23 mouse cellular contexts compared by ENCODE assay signal in genomic region chr7:140780548-140780947, GRCm38 (mm10). TPM values are rescaled to one million over a fixed set of nuclear protein-coding genes. Genes with fewer than 3 reads are reported as not detected.
DNase-seq lines count a peak whose midpoint lies in the region; ATAC-seq and TF ChIP-seq lines count a peak whose summit lies in the region.
"Had no signal": no experiment of that assay in that cellular context is flagged by ENCODE, and none has a peak within 500 bp of the region (broad histone marks: within the 10 kb centered on the region; RNA-seq: fewer than 3 reads in every experiment).

No protein-coding gene starts in this region.

- ATAC-seq in limb, embryonic 12.5 days (ENCODE audit: insufficient number of reproducible peaks, insufficient read depth, low FRiP score, low TSS enrichment, low read depth): peak; percentile 86
- ATAC-seq in limb, embryonic 14.5 days (ENCODE audit: low FRiP score, low read depth): no peak
- ATAC-seq: forebrain, embryonic 13.5 days; forebrain, postnatal 0 days had no signal

- no peak overlapping the region for H3K4me3 ChIP-seq in limb, embryonic 12.5 days (replicated peaks)
- H3K4me3 ChIP-seq in limb, embryonic 10.5 days: no peak overlapping the region
- no peak overlapping the region for H3K4me3 ChIP-seq in limb, embryonic 14.5 days (replicated peaks; ENCODE audit: low read length)
- H3K4me3 ChIP-seq: embryonic facial prominence, embryonic 10.5 days; embryonic facial prominence, embryonic 12.5 days; forebrain, embryonic 13.5 days had no signal

- no peak overlapping the region for H3K9ac ChIP-seq in limb, embryonic 12.5 days (replicated peaks)
- no peak overlapping the region for H3K9ac ChIP-seq in limb, embryonic 14.5 days (ENCODE audit: low read depth, low read length, severe bottlenecking)
- H3K9ac ChIP-seq: embryonic facial prominence, embryonic 12.5 days; forebrain, embryonic 13.5 days; forebrain, postnatal 0 days had no signal

- WGBS in limb, embryonic 12.5 days: 43% methylated on average over 4 of the region's 4 CpGs
- WGBS in limb, embryonic 10.5 days: 81% methylated on average over 4 of the region's 4 CpGs
- 31% methylated on average over 4 of the region's 4 CpGs for WGBS in limb, embryonic 14.5 days

- no peaks in the 10 kb centered on the region for H3K36me3 ChIP-seq in limb, embryonic 12.5 days
- no peaks in the 10 kb centered on the region for H3K36me3 ChIP-seq in limb, embryonic 10.5 days
- H3K36me3 ChIP-seq in limb, embryonic 14.5 days (ENCODE audit: control insufficient read depth, insufficient read depth, low read length): no peaks in the 10 kb centered on the region
- H3K36me3 ChIP-seq: embryonic facial prominence, embryonic 10.5 days; embryonic facial prominence, embryonic 12.5 days had no signal

- TF ChIP-seq POLR2A in brain, embryonic 14.5 days (IDR thresholded peaks at IDR 0.05; ENCODE audit: borderline replicate concordance, extremely low read depth, insufficient read depth, insufficient read length, poor library complexity, severe bottlenecking): no peak
- TF ChIP-seq POLR2A in limb, embryonic 14.5 days (IDR thresholded peaks at IDR 0.05; ENCODE audit: borderline replicate concordance, extremely low read depth, insufficient read depth, insufficient read length): no peak

- H3K4me2 ChIP-seq in limb, embryonic 12.5 days: no peak overlapping the region
- H3K4me2 ChIP-seq in limb, embryonic 14.5 days (replicated peaks; ENCODE audit: low read depth, low read length, severe bottlenecking): no peak overlapping the region
- H3K4me2 ChIP-seq: embryonic facial prominence, embryonic 12.5 days; forebrain, embryonic 13.5 days had no signal

- DNase-seq in limb, embryonic 10.5 days (ENCODE audit: low spot score): no peak
- peak; percentile 5 for DNase-seq in brain, embryonic 14.5 days (ENCODE audit: low read depth)
- DNase-seq in forelimb bud, embryonic 11.5 days (ENCODE audit: low read depth, low spot score): peak; percentile 20
- DNase-seq in limb, embryonic 14.5 days (ENCODE audit: low spot score): peak; percentile 15
- DNase-seq in ovary, postnatal 10 days (ENCODE audit: low spot score): no peak
- DNase-seq in cerebellum, postnatal 4 days (ENCODE audit: low spot score in 2 of 2): no peak
- DNase-seq: adrenal gland, adult 2 months; adrenal gland, postnatal 10 days; adrenal gland, postnatal 36 days; cerebellum, adult 11 months; cerebellum, adult 18-20 months; cerebellum, adult 8-10 months; cerebellum, adult 9-11 months; cerebellum, postnatal 14 days; cerebellum, postnatal 36 days; forebrain, postnatal 0 days had no signal

- peaks cover 11% of the 10 kb centered on the region; the same call in 1 of the 2 replicates for H3K4me1 ChIP-seq in limb, embryonic 12.5 days (replicated peaks)
- no peaks in the 10 kb centered on the region for H3K4me1 ChIP-seq in limb, embryonic 10.5 days
- H3K4me1 ChIP-seq in limb, embryonic 14.5 days (ENCODE audit: control insufficient read depth, insufficient read depth, low read length): no peaks in the 10 kb centered on the region
- H3K4me1 ChIP-seq: embryonic facial prominence, embryonic 10.5 days; embryonic facial prominence, embryonic 12.5 days; forebrain, embryonic 13.5 days had no signal

- no peak for TF ChIP-seq CTCF in brain, embryonic 14.5 days (IDR thresholded peaks at IDR 0.05; ENCODE audit: borderline replicate concordance, extremely low read depth, insufficient read depth, insufficient read length)

- no peaks in the 10 kb centered on the region for H3K27me3 ChIP-seq in limb, embryonic 12.5 days
- no peaks in the 10 kb centered on the region for H3K27me3 ChIP-seq in limb, embryonic 10.5 days (ENCODE audit: low read depth, poor library complexity, severe bottlenecking)
- no peaks in the 10 kb centered on the region for H3K27me3 ChIP-seq in limb, embryonic 14.5 days (ENCODE audit: control insufficient read depth, insufficient read depth, low read length)
- H3K27me3 ChIP-seq: embryonic facial prominence, embryonic 12.5 days; forebrain, embryonic 13.5 days had no signal

- no peaks in the 10 kb centered on the region for H3K9me3 ChIP-seq in limb, embryonic 12.5 days
- H3K9me3 ChIP-seq in limb, embryonic 10.5 days (replicated peaks): no peaks in the 10 kb centered on the region
- H3K9me3 ChIP-seq in limb, embryonic 14.5 days (ENCODE audit: control insufficient read depth, low read length): no peaks in the 10 kb centered on the region
- H3K9me3 ChIP-seq: embryonic facial prominence, embryonic 10.5 days; embryonic facial prominence, embryonic 12.5 days; forebrain, embryonic 13.5 days had no signal

- H3K27ac ChIP-seq in limb, embryonic 12.5 days: peak overlapping the region; percentile 69
- no peak overlapping the region for H3K27ac ChIP-seq in limb, embryonic 10.5 days
- H3K27ac ChIP-seq in limb, embryonic 14.5 days (replicated peaks; ENCODE audit: low read depth, low read length): 0 out of 2 replicates have a peak overlapping the region, but pooled peaks have one; percentile 7
- H3K27ac ChIP-seq: embryonic facial prominence, embryonic 10.5 days; embryonic facial prominence, embryonic 12.5 days; forebrain, embryonic 13.5 days had no signal

RNA-seq across cellular contexts. Expression of gene Syce1, which starts 7.1 kb away (rescaled TPM):
- polyA plus RNA-seq in limb, embryonic 12.5 days (2016; fragmentation: Nextera tagmentation; extraction: Ambion mirVana): 0.69 and 1.4 TPM in 2 replicates
- 0.10 and 0.23 TPM in 2 replicates for polyA plus RNA-seq in limb, embryonic 10.5 days (2016; fragmentation: Nextera tagmentation; extraction: Ambion mirVana)
- 0.15 and 0.18 TPM in 2 replicates for polyA plus RNA-seq in brain, embryonic 14.5 days (2012; rRNA removed)
- polyA plus RNA-seq in limb, embryonic 14.5 days (2012; rRNA removed): 0.39 and 0.55 TPM in 2 replicates
- polyA plus RNA-seq in limb, embryonic 14.5 days (2014; fragmentation: Nextera tagmentation; extraction: Ambion mirVana): 0.54 and 0.66 TPM in 2 replicates
- polyA plus RNA-seq: adrenal gland, adult 2 months; C2C12; forebrain, embryonic 11.5 days; forebrain, embryonic 13.5 days had no signal

RNA-seq across cellular contexts. Expression of gene Cyp2e1, which starts 17.0 kb away (rescaled TPM):
- polyA plus RNA-seq in limb, embryonic 12.5 days (2016; fragmentation: Nextera tagmentation; extraction: Ambion mirVana): not detected in 2 replicates
- polyA plus RNA-seq in limb, embryonic 10.5 days (2016; fragmentation: Nextera tagmentation; extraction: Ambion mirVana): 0.09 TPM in 2 replicates
- not detected in 2 replicates for polyA plus RNA-seq in brain, embryonic 14.5 days (2012; rRNA removed)
- 0.05 and 0.12 TPM in 2 replicates for polyA plus RNA-seq in limb, embryonic 14.5 days (2012; rRNA removed)
- polyA plus RNA-seq in limb, embryonic 14.5 days (2014; fragmentation: Nextera tagmentation; extraction: Ambion mirVana): not detected in 2 replicates
- polyA plus RNA-seq: C2C12; embryonic facial prominence, embryonic 10.5 days; embryonic facial prominence, embryonic 12.5 days; embryonic facial prominence, embryonic 14.5 days; forebrain, embryonic 11.5 days; forebrain, embryonic 13.5 days; forebrain, postnatal 0 days had no signal

RNA-seq across cellular contexts. Expression of gene Zfp941, which starts 41.4 kb away (rescaled TPM):
- polyA plus RNA-seq in limb, embryonic 12.5 days (2016; fragmentation: Nextera tagmentation; extraction: Ambion mirVana): 3.0 TPM in 2 replicates
- polyA plus RNA-seq in limb, embryonic 10.5 days (2016; fragmentation: Nextera tagmentation; extraction: Ambion mirVana): 2.1 and 2.2 TPM in 2 replicates
- polyA plus RNA-seq in brain, embryonic 14.5 days (2012; rRNA removed): 7.7 and 12.8 TPM in 2 replicates
- polyA plus RNA-seq in limb, embryonic 14.5 days (2012; rRNA removed): 0.83 and 0.93 TPM in 2 replicates
- polyA plus RNA-seq in limb, embryonic 14.5 days (2014; fragmentation: Nextera tagmentation; extraction: Ambion mirVana): 1.3 and 1.5 TPM in 2 replicates

RNA-seq across cellular contexts. Expression of gene Urah, which starts 54.3 kb away (rescaled TPM):
- polyA plus RNA-seq in limb, embryonic 12.5 days (2016; fragmentation: Nextera tagmentation; extraction: Ambion mirVana): 0.33 and 1.3 TPM in 2 replicates
- polyA plus RNA-seq in limb, embryonic 10.5 days (2016; fragmentation: Nextera tagmentation; extraction: Ambion mirVana): 0.75 and 0.95 TPM in 2 replicates
- 0.25 TPM in 1 of 2 replicates, not detected in the other for polyA plus RNA-seq in brain, embryonic 14.5 days (2012; rRNA removed)
- polyA plus RNA-seq in limb, embryonic 14.5 days (2012; rRNA removed): 1.2 and 2.5 TPM in 2 replicates
- 6.2 and 9.0 TPM in 2 replicates for polyA plus RNA-seq in limb, embryonic 14.5 days (2014; fragmentation: Nextera tagmentation; extraction: Ambion mirVana)
- polyA plus RNA-seq: C2C12; forebrain, embryonic 13.5 days had no signal

Comparison
In these comparisons a context has a peak if more than half of its experiments do, and no peak if none do; other contexts are left out.
1. DNase-seq: peak in brain, embryonic 14.5 days (single experiment), forelimb bud, embryonic 11.5 days (single experiment) and limb, embryonic 14.5 days (single experiment); none in limb, embryonic 10.5 days (single experiment), ovary, postnatal 10 days (single experiment) and cerebellum, postnatal 4 days (0 of 2).